27 mouse cellular contexts compared by ENCODE assay signal in the genomic region with DNA sequence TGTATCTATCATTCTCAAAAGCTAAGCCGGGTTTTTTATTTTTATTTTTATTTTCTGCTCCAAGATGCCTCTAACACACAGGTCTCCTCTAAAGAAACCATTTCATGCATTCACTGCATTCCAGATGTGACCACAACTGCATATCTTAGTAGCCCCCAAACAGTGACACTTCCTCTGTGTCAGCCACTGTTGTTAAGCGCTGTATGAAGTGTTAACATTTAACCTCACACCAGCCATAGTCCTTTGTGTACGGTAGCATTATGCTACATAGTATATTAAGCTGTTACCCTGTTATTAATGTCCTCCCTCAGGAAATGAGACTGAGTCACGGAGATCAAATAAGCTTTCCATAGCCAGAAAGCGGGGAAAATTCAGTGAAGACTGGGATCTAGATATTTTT.
"Had no signal": no experiment of that assay in that cellular context is flagged by ENCODE, and none has a peak within 500 bp of the region (broad histone marks: within the 10 kb centered on the region; RNA-seq: fewer than 3 reads in every experiment).

No protein-coding gene starts in this region.

- H3K27me3 ChIP-seq: heart, embryonic 13.5 days; heart, embryonic 15.5 days; hindbrain, embryonic 12.5 days; intestine, embryonic 15.5 days; kidney, embryonic 15.5 days; limb, embryonic 13.5 days; limb, embryonic 15.5 days; liver, embryonic 12.5 days had no signal

- H3K4me3 ChIP-seq: gastrocnemius, adult 2 months; heart, adult 2 months; heart, embryonic 13.5 days; heart, embryonic 15.5 days; hindbrain, embryonic 10.5 days; hindbrain, embryonic 12.5 days; intestine, embryonic 15.5 days; kidney, embryonic 15.5 days; left cerebral cortex, adult 2 months; limb, embryonic 13.5 days; limb, embryonic 15.5 days; liver, embryonic 12.5 days had no signal

- H3K9me3 ChIP-seq: heart, embryonic 13.5 days; heart, embryonic 15.5 days; hindbrain, embryonic 10.5 days; intestine, embryonic 15.5 days; kidney, embryonic 15.5 days; limb, embryonic 13.5 days; limb, embryonic 15.5 days; liver, embryonic 12.5 days had no signal

- ATAC-seq: hindbrain, embryonic 16.5 days; inflammation-experienced regulatory T-cells, adult 6 months; intestine, embryonic 15.5 days; liver, embryonic 12.5 days had no signal

- H3K4me1 ChIP-seq: hindbrain, embryonic 10.5 days; hindbrain, embryonic 12.5 days; intestine, embryonic 15.5 days; liver, embryonic 12.5 days had no signal

- H3K4me2 ChIP-seq: heart, embryonic 11.5 days; heart, embryonic 13.5 days; heart, embryonic 15.5 days; hindbrain, embryonic 12.5 days; hindbrain, embryonic 14.5 days; intestine, embryonic 15.5 days; kidney, embryonic 15.5 days; limb, embryonic 13.5 days; limb, embryonic 15.5 days; liver, embryonic 12.5 days had no signal

- H3K36me3 ChIP-seq: heart, embryonic 13.5 days; heart, embryonic 15.5 days; hindbrain, embryonic 10.5 days; hindbrain, embryonic 12.5 days; intestine, embryonic 15.5 days; kidney, embryonic 15.5 days; limb, embryonic 13.5 days; limb, embryonic 15.5 days; liver, embryonic 12.5 days had no signal

- DNase-seq: gastrocnemius, adult 2 months; gastrocnemius, postnatal 10 days; gastrocnemius, postnatal 25 days; heart, adult 2 months; heart, postnatal 14 days; heart, postnatal 36 days; kidney, adult 11 months; kidney, adult 8-10 months; kidney, postnatal 14 days; kidney, postnatal 36 days; layer of hippocampus, adult 9-11 months; left cerebral cortex, postnatal 4 days had no signal

- H3K9ac ChIP-seq: heart, embryonic 13.5 days; heart, embryonic 15.5 days; hindbrain, embryonic 12.5 days; hindbrain, embryonic 14.5 days; intestine, embryonic 15.5 days; kidney, embryonic 15.5 days; limb, embryonic 13.5 days; limb, embryonic 15.5 days; liver, embryonic 12.5 days; liver, embryonic 14.5 days had no signal

- H3K27ac ChIP-seq: gastrocnemius, adult 2 months; heart, adult 2 months; heart, embryonic 13.5 days; heart, embryonic 15.5 days; hindbrain, embryonic 10.5 days; hindbrain, embryonic 12.5 days; hindbrain, embryonic 14.5 days; intestine, embryonic 15.5 days; kidney, embryonic 15.5 days; left cerebral cortex, adult 2 months; limb, embryonic 13.5 days; limb, embryonic 15.5 days; liver, embryonic 12.5 days; liver, embryonic 14.5 days had no signal
